Mouse (Mus musculus): ENCODE measurements around the gene Tbccd1. TPM values are rescaled to one million over a fixed set of nuclear protein-coding genes. Genes with fewer than 3 reads are reported as not detected.

The Tbccd1 gene
- total RNA-seq, 1 experiment from 2014 or later, result 16.9 TPM

Other genes starting within 250 kb of the Tbccd1 start
- 17.9 and 23.6 TPM in 2 replicates for gene Dgkg, start 200.4 kb downstream of the Tbccd1 start, total RNA-seq (2017)
- gene Crygs, start 46.1 kb downstream of the Tbccd1 start, total RNA-seq (2017), result not detected in 2 replicates
- gene Dnajb11, start 176 bp upstream of the Tbccd1 start, total RNA-seq (2017), result 88.0 and 110 TPM in 2 replicates
- not detected in 2 replicates for gene Ahsg, start 33.6 kb upstream of the Tbccd1 start, total RNA-seq (2017)
- 1.1 TPM in 1 of 2 replicates, not detected in the other for gene Fetub, start 60.7 kb upstream of the Tbccd1 start, total RNA-seq (2017)
- not detected in 2 replicates for gene Hrg, start 93.4 kb upstream of the Tbccd1 start, total RNA-seq (2017)
- not detected in 2 replicates for gene Kng2, start 171.8 kb upstream of the Tbccd1 start, total RNA-seq (2017)
- gene Kng1, start 200.2 kb upstream of the Tbccd1 start, total RNA-seq (2017), result not detected in 2 replicates
- 1,260 and 1,493 TPM in 2 replicates for gene Eif4a2, start 249.8 kb upstream of the Tbccd1 start, total RNA-seq (2017)

Measured in hematopoietic stem cell, adult 5-6 weeks (primary cell).